Mouse (Mus musculus) cerebellum, postnatal 10 days (tissue): ENCODE results near the gene Gm28729.
"Not testable (repeated sequence)": the region's sequence is repeated elsewhere in the genome, so short reads cannot be mapped to it uniquely, and the experiment has no call there.

ENCODE experiments used
- DNase-seq, 2 experiments: peaks; one replicate each; pipeline ENCODE4 v3.0.0; 2021; ENCODE audit warnings: mixed read lengths in 2 of 2

The Gm28729 gene

GRCm38 (mm10) chr9:96521574-96521973, 3.5 kb downstream of the Gm28729 start:
- not testable (repeated sequence) for DNase-seq

DNA sequence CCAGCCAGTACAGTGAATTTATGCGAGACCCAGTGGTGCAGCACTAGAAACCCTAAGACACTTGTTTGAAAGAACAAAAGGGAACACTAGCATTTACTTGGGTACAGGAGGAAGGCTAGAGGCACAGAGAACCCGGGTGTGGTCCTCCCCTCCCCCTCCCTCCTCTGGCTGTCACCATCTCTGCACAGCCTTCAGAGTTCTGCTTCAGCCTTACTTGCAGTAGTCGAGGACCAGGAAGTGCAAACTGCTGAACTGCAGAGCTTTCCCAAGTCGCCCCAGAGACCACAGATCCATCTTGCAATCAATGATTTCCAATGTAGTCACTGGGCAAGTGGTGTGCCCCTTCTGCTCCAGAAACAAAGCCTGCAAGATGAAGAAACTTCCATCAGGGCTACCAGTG, 7.6 kb downstream of the Gm28729 start:
- DNase-seq: no peak

DNA sequence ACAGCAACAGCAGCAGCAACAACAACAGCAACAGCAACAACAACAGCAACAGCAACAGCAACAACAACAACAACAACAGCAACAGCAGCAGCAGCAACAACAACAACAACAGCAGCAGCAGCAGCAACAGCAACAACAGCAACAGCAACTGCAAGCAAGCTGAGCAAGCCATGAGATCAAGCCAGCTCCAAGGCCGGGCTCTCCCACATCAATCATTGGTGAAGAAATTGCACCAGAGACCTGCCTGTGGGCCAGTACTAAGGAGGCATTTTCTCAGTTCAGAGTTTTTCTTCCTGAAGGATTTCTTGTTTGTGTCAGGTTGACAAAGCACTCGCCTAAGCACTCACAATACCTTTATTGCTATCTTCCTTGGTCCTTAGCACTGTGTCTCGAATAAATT, 8.3 kb downstream of the Gm28729 start:
- DNase-seq: no peak

GRCm38 (mm10) chr9:96515737-96516136, 9.3 kb downstream of the Gm28729 start:
- no peak for DNase-seq

DNA sequence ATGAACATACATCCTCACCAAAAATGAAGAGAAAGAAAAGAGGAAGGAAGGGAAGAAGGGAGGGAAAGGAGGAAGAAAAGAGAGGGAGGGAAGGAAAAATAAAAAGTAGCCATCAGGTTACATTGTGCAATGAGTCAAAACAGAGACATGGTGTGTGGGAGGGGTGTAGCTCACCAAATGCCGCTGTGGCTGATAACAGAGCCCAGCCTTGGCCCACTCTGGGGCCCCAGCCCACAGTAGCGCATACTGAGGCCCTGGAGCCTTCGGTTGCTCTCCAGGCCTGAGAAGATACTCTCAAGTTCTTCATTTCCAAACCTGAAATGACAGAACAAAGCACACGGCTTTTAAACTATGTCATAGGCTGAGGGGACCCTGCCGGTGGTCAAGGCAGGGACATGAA, 10.8 kb downstream of the Gm28729 start:
- no peak for DNase-seq

GRCm38 (mm10) chr9:96506011-96506498, 19.0 kb downstream of the Gm28729 start:
- DNase-seq: peak; percentile 90 to 91

DNA sequence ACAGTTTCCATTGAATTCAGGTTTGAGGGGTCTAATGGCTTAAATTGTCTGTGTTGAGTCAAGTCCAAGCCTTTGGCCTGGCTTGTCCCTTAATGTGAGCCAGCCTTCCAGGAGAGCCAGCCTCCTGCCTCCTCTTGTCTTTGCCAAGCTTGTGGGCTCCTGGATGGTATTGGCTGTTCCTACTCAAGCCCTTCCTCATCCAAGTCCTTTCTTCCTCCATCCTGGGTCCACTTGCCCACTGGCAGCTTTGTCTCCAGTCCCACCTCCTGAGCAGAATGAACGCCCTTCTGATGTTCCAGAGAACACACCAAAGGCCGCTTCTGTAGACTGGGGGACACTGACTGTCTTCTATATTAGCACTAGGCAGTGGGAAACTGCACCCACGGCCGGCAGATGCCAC, 19.9 kb downstream of the Gm28729 start:
- DNase-seq: peak; percentile 48 to 64

- DNase-seq: peak in 1 of 2 experiments; percentile 34
Observed at GRCm38 (mm10) chr9:96504116-96504895, 20.8 kb downstream of the Gm28729 start.

DNA sequence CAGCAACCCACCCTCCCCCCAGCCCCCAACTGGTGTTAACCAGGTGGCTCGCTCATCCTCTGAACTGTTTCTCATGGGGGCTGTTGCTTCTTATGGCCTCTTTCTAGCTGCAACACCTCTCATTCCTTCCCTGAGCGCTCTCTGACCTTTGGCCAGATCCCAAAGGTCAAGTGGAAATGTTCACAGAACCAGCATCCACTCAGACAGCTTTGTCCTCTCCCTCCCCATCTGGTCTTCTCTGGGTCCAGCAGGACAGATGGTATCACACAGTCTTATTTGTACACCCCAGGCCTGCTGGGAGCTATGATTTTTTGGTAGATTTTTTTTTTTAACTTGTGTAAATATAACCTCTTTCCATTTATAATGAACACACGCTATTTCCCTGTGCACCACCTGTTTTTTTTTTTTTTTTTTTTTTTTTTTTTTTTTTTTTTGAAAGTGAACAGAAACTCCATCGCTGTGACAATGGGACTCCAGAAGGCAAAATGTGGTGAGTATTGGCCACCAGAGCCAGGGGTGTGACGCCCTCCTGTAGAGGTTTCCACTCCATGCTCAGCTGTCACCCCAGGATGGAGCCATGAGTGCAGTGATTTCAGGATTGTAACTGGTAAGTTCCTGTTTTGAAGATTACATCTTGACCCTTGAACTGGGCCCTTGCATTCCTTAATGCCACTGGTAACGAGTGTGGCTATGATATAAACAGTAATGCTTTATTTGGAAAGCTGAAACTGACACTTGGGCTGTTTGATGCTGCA, 22.0 kb downstream of the Gm28729 start:
- DNase-seq: peak; percentile 74

GRCm38 (mm10) chr9:96501217-96501616, 23.8 kb downstream of the Gm28729 start:
- no peak for DNase-seq

DNA sequence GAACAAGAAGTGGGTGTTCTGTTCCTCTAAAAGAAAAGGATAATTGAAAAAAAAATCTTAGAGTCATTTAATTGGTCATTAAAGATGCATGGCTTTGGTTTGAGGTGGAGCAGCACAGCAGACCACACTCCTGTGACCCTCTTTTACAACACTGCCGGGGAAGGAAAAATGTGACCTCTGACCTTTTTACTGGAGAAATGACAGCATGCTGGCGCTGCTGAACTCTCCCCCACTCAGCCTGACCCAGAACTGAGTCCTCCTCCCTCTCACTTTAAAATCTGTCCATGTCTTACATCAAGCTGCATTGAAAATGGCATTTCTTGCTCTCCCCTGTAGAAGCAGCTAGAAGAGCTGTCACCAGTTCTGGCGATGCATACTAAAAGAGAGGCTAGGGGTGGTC, 31.9 kb downstream of the Gm28729 start:
- no peak for DNase-seq

- DNase-seq: peak; percentile 74 to 81
Observed at GRCm38 (mm10) chr9:96491810-96492209, 33.3 kb downstream of the Gm28729 start.

DNA sequence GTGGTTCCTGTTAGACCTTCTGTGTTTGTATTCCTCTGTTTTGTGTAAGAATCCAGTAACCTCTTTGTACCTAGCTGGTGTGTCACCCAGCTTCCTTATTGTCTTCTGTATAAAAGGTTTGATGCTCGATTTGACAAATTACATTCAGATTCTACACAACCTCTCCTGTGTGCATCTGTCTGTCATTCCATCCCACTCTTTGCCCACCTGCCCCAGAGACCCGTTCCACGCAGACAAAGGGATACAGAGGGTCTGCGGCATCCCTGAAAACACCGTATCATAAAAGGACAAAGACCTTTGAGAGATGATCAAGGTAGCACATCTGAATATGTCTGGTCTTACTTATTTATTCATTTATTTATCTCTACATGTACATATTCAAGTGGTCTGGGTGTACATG, 37.2 kb downstream of the Gm28729 start:
- DNase-seq: not testable (repeated sequence)

- no peak for DNase-seq
Observed at GRCm38 (mm10) chr9:96483648-96484047, 41.4 kb downstream of the Gm28729 start.

DNA sequence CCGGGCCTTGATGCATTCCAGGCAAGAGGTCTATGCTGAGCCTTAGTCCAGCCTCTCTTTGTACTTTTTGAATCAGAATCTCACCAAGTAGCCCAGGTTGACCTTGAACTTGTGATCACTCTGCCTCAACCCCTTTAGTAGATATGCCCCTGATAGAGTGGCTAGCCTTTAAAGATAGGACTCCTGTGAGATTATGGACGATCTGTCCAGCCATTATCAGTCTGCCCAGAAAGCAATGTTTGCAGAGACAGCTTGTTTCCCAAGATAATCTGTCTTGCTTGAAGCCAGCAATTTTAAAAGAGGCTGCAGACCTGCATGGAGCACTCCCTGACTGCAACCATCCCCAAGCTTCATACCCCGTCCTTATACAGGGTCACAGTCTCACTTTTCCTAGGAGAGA, 42.0 kb downstream of the Gm28729 start:
- DNase-seq: no peak

DNA sequence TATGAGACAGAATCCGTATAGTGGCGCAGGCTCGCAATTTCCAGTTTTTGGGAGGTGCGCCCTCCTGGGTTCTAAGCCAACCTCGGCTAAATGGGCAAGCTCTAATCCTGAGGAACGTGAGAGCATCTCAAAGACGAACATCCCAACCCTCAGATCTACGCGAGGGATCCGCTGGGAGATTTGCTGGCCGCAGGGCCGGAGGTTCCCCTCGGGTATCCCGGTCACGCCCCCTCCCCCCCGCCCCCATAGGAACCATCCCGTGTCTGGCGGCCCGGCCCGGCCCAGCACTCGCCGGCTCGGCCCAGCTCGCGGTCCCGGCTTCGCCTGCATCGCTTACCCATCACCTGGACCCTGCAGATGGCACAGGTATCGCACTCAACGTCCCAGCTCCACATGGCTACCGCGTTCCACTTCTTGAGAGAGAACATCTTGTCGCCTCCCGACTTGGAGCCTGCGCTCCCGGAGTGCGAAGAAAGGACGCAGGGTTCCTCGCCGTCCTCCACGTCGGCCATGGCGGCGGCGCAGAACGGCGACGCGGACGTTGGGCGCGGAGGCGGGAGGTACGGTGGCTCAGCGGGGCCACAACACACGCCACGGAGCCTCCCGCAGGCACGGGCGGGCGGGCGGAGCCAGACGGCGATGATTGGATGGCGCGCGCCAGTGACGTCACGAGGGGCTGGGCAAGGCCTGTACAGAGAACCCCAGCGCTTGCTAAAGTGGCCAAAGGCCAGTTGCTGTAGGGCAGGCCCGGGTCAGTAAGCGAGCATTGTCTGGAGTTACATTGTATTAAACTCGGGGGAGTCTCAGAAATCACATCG, 46.8 kb downstream of the Gm28729 start, which contains the start of gene Rnf7:
Gene Rnf7, minus strand, starts transcription at position 605 of the 818 bp plus-strand sequence.
- DNase-seq: peak; percentile 100

GRCm38 (mm10) chr9:96472356-96472755, 52.7 kb downstream of the Gm28729 start:
- DNase-seq: no peak

DNA sequence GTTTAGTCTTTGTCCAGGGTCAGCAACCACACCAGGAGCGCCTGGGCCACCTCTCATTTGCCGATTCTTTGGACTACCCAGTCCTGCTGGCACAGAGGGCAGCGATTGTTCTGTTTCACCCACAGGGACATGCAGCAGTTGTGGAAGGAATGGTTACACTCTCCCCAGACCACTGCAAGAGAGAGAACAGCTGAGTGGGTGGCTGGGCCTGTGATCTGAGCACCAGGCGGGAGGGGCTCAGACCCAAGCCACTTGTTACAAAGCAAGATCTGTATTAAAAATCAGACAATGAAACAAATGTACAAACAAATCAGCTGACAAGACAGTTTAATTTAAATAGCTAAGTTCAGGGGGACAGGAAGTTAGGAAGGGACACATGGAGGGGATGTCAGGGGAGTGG, 53.4 kb downstream of the Gm28729 start:
- DNase-seq: not testable (repeated sequence)

DNA sequence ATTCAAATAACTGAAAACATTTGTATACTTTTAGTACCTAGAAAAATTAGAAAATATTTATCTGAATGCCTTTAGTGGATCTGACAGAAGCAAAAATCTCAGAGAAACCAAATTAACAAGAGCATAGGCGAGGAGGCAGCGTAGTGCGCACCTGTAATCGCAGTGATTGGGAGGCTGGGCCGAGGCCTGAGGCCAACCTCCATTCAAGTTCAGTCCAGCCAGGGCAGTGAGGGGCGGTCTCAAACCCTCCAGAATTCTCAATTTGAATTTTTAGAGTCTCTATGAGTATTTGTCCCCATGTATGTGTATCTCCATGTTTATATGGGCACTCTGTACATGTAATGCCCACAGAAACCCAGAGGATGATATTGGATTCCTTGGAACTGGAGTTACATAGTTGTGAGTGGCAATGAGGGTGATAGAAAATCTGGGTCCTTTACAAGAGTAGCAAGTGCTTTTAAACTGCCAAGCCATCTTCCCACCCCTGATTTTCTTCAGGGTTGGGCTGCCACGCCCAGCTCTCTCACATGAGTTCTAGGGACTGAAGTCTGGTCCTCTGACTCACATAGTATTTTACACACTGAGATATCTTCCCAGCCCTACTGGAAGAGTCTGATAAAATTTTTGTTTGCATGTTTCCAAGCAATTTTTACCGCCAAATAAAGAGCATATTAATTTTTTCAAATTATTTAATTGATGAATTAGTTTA, 54.6 kb downstream of the Gm28729 start:
- DNase-seq: no peak

DNA sequence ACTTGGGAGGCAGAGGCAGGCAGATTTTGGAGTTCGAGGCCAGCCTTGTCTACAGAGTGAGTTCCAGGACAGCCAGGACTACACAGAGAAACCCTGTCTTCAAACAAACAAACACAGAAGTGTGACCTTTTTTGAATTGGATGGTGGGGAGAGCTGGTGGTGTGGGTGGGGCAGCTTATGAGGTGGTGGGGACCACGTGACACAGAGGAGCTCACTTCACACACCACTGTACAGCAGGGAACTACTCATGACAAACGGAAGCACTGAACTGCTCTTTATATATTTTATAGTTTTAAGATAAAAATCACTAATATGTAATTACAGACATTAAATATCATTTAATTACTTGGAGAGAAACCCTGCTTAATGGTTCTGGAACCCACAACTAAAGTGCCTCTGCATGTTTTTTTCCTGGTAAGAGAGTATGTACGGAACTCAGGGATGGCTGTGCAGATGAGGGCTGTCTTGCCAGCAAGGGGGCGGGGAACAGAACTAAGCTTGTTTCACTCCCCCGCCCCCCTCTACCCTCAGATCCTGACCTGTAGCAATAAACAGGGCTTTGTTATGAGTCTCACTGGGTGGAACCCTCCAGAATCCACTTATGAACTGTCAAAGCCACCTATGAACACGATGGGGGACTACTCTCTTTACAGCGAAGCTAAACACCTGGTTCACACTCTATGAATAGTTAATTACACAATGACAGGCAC, 55.4 kb downstream of the Gm28729 start:
- peak in 1 of 2 experiments; percentile 16 for DNase-seq

DNA sequence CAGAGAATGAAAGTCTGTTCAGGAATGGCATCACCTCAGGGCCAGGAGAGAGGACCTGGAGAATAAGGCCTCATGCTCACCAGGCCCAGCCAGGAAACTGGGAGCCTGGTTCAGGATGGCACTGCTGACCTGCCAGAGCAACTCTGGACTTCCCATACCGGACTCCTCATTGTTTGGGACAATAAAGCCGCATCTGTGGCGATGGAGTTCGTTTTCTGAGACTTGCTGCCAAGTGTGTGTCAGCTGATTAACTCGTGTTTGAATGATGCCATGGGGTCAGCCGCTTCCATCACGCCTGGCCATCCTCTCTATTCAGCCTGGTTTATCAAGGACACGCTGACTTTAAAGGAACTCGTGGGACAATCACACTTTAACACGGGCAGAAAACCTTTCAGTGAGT, 61.4 kb downstream of the Gm28729 start:
- DNase-seq: no peak

DNA sequence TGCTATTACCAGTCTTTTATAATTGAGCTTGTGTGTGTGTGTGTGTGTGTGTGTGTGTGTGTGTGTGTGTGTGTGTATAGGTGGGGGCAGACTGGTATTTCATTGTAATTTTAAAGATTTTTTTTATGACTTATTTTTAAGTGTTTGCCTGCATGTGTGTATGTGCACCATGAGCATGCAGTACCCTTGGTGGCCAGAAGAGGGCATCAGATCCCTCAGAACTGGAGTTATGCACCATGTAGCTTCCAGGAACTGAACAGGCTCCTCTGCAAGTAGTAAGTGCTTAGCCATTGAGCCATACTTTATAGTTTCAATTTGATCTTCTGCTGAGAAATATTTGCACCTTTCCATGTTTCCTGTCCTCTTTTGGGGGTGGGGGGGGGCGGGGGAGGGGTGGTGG, 63.5 kb downstream of the Gm28729 start:
- no peak for DNase-seq
